12 mouse cellular contexts compared by ENCODE assay signal in genomic region chr7:132802066-132802465, GRCm38 (mm10). TPM values are rescaled to one million over a fixed set of nuclear protein-coding genes. Genes with fewer than 3 reads are reported as not detected.
DNase-seq lines count a peak whose midpoint lies in the region; ATAC-seq and TF ChIP-seq lines count a peak whose summit lies in the region.
"Had no signal": no experiment of that assay in that cellular context is flagged by ENCODE, and none has a peak within 500 bp of the region (broad histone marks: within the 10 kb centered on the region; RNA-seq: fewer than 3 reads in every experiment).

No protein-coding gene starts in this region.

- peak; percentile 53; the same call in 1 of the 2 replicates for TF ChIP-seq EP300 in heart, adult 2 months (IDR thresholded peaks at IDR 0.05; ENCODE audit: insufficient read depth, low read depth, low read length)

- peak; percentile 59 to 63 for DNase-seq in heart, adult 2 months
- no peak for DNase-seq in heart, adult 8-10 months (ENCODE audit: low spot score)
- peak; percentile 18 for DNase-seq in lung, adult 2 months
- no peak for DNase-seq in lung, postnatal 14 days
- no peak for DNase-seq in cerebellum, adult 18-20 months
- DNase-seq: spleen, adult 18-20 months had no signal

- peaks cover 18% of the 10 kb centered on the region for H3K36me3 ChIP-seq in heart, adult 2 months (ENCODE audit: control insufficient read depth, insufficient read depth, low read length)
- 0 out of 2 replicates have a peak, but pooled peaks cover 5% of the 10 kb centered on the region for H3K36me3 ChIP-seq in heart, embryonic 12.5 days
- peaks cover 17% of the 10 kb centered on the region; the same call in 1 of the 2 replicates for H3K36me3 ChIP-seq in intestine, postnatal 0 days (ENCODE audit: control insufficient read depth, insufficient read depth)
- H3K36me3 ChIP-seq: forebrain, embryonic 15.5 days had no signal

- peaks cover 76% of the 10 kb centered on the region for H3K4me1 ChIP-seq in heart, adult 2 months (ENCODE audit: control insufficient read depth, insufficient read depth, low read length)
- peaks cover 70% of the 10 kb centered on the region for H3K4me1 ChIP-seq in lung, adult 2 months (ENCODE audit: control insufficient read depth, insufficient read depth, low read length)
- H3K4me1 ChIP-seq in heart, embryonic 12.5 days (replicated peaks), result peaks cover 78% of the 10 kb centered on the region
- H3K4me1 ChIP-seq in intestine, postnatal 0 days (replicated peaks; ENCODE audit: control insufficient read depth, insufficient read depth, low read length), result peaks cover 33% of the 10 kb centered on the region

- no peaks in the 10 kb centered on the region for H3K27me3 ChIP-seq in heart, adult 2 months (ENCODE audit: control insufficient read depth, insufficient read depth, low read length)
- H3K27me3 ChIP-seq in heart, embryonic 12.5 days (replicated peaks), result no peaks in the 10 kb centered on the region
- no peaks in the 10 kb centered on the region for H3K27me3 ChIP-seq in intestine, postnatal 0 days (replicated peaks; ENCODE audit: control insufficient read depth, insufficient read depth, low read length)
- H3K27me3 ChIP-seq: forebrain, embryonic 15.5 days; hindbrain, embryonic 13.5 days; liver, embryonic 15.5 days had no signal

- TF ChIP-seq POLR2A in heart, adult 2 months (IDR thresholded peaks at IDR 0.05; ENCODE audit: insufficient read depth, low read depth, low read length), result no peak
- no peak for TF ChIP-seq POLR2A in lung, adult 2 months (IDR thresholded peaks at IDR 0.05; ENCODE audit: borderline replicate concordance, extremely low read depth, low read depth, low read length)

- peak overlapping the region; percentile 81 for H3K27ac ChIP-seq in heart, adult 2 months
- H3K27ac ChIP-seq in heart, embryonic 12.5 days (ENCODE audit: poor library complexity, severe bottlenecking), result peak overlapping the region; percentile 74
- H3K27ac ChIP-seq in intestine, postnatal 0 days (ENCODE audit: low read depth, low read length), result no peak overlapping the region
- H3K27ac ChIP-seq: forebrain, embryonic 15.5 days; hindbrain, embryonic 13.5 days had no signal

- H3K4me3 ChIP-seq in heart, adult 2 months, result no peak overlapping the region
- no peak overlapping the region for H3K4me3 ChIP-seq in lung, adult 2 months (replicated peaks; ENCODE audit: extremely low read depth, low read depth, low read length)
- H3K4me3 ChIP-seq in heart, embryonic 12.5 days, result no peak overlapping the region
- H3K4me3 ChIP-seq in intestine, postnatal 0 days (ENCODE audit: low read depth, low read length), result no peak overlapping the region
- H3K4me3 ChIP-seq: forebrain, embryonic 15.5 days; hindbrain, embryonic 13.5 days; liver, embryonic 15.5 days had no signal

- H3K9me3 ChIP-seq in heart, embryonic 12.5 days (replicated peaks), result no peaks in the 10 kb centered on the region
- no peaks in the 10 kb centered on the region for H3K9me3 ChIP-seq in intestine, postnatal 0 days (ENCODE audit: control insufficient read depth)
- H3K9me3 ChIP-seq: forebrain, embryonic 15.5 days; hindbrain, embryonic 13.5 days; liver, embryonic 15.5 days had no signal

- 40% methylated on average over 2 of the region's 2 CpGs for WGBS in heart, adult 2 months
- 52% methylated on average over 2 of the region's 2 CpGs for WGBS in lung, adult 2 months
- WGBS in heart, embryonic 12.5 days, result 86% methylated on average over 2 of the region's 2 CpGs
- 69% methylated on average over 2 of the region's 2 CpGs for WGBS in intestine, postnatal 0 days

- peaks cover 8% of the 10 kb centered on the region for H3K79me2 ChIP-seq in heart, adult 2 months (replicated peaks; ENCODE audit: control insufficient read depth, insufficient read depth, low read length)

- H3K4me2 ChIP-seq in heart, embryonic 12.5 days, result no peak overlapping the region
- H3K4me2 ChIP-seq in intestine, postnatal 0 days (replicated peaks; ENCODE audit: low read depth), result no peak overlapping the region
- H3K4me2 ChIP-seq: forebrain, embryonic 15.5 days; hindbrain, embryonic 13.5 days; liver, embryonic 15.5 days had no signal

- intact Hi-C loops in heart, adult 2 months (cut with DNase I), result no loop called here

- ATAC-seq in heart, embryonic 12.5 days (ENCODE audit: insufficient number of reproducible peaks, low FRiP score), result no peak
- ATAC-seq in intestine, postnatal 0 days, result no peak
- ATAC-seq in monocyte, adult 5-6 weeks (replicated peaks; ENCODE audit: insufficient number of reproducible peaks, low FRiP score, low TSS enrichment, poor library complexity, severe bottlenecking), result no peak
- ATAC-seq: forebrain, embryonic 15.5 days had no signal

- peak; percentile 46 for TF ChIP-seq CTCF in heart, adult 2 months (IDR thresholded peaks at IDR 0.05)
- TF ChIP-seq CTCF in lung, adult 2 months (IDR thresholded peaks at IDR 0.05; ENCODE audit: insufficient read depth, low read length), result peak; percentile 7; the same call in 1 of the 2 replicates
- TF ChIP-seq CTCF in intestine, postnatal 0 days (IDR thresholded peaks at IDR 0.05; ENCODE audit: low read depth), result peak; percentile 29; the same call in 1 of the 2 replicates

- no peak overlapping the region for H3K9ac ChIP-seq in heart, adult 2 months (ENCODE audit: low read depth, low read length)
- peak overlapping the region; percentile 42; the same call in 1 of the 2 replicates for H3K9ac ChIP-seq in heart, embryonic 12.5 days
- H3K9ac ChIP-seq in intestine, postnatal 0 days (ENCODE audit: low read depth, low read length), result no peak overlapping the region
- H3K9ac ChIP-seq: forebrain, embryonic 15.5 days; hindbrain, embryonic 13.5 days; liver, embryonic 15.5 days had no signal

RNA-seq across cellular contexts. Expression of gene Fam53b, which starts 11.6 kb away (rescaled TPM):
- 10 to 100 TPM; 22.0 to 26.9 TPM for total RNA-seq in heart, adult 2 months (2021)
- 22.5 and 25.7 TPM in 2 replicates for polyA plus RNA-seq in heart, adult 2 months (2012; rRNA removed)
- 10 to 100 TPM; 24.0 to 31.3 (median 26.9) TPM for total RNA-seq in heart, adult 8-10 months (2022)
- polyA plus RNA-seq in lung, adult 2 months (2012; rRNA removed), result 79.4 and 80.3 TPM in 2 replicates
- polyA plus RNA-seq in heart, embryonic 12.5 days (2016; fragmentation: Nextera tagmentation; extraction: Ambion mirVana), result 15.3 and 17.0 TPM in 2 replicates
- polyA plus RNA-seq in intestine, postnatal 0 days (2015; fragmentation: Nextera tagmentation; extraction: Ambion mirVana), result 13.5 and 17.3 TPM in 2 replicates
- 15.8 to 51.1 TPM (median 20.4 TPM) in 3 replicates for total RNA-seq in monocyte, adult 5-6 weeks (2017)

RNA-seq across cellular contexts. Expression of gene Eef1akmt2, which starts 50.4 kb away (rescaled TPM):
- 1 to 10 TPM; 7.7 TPM for total RNA-seq in heart, adult 2 months (2021)
- 5.2 and 6.0 TPM in 2 replicates for polyA plus RNA-seq in heart, adult 2 months (2012; rRNA removed)
- 10 to 100 TPM in 2 of 4 experiments, 1 to 10 TPM in 2; 6.2 to 10.0 (median 8.4) TPM for total RNA-seq in heart, adult 8-10 months (2022)
- polyA plus RNA-seq in lung, adult 2 months (2012; rRNA removed), result 6.3 and 7.8 TPM in 2 replicates
- 37.9 and 45.9 TPM in 2 replicates for polyA plus RNA-seq in heart, embryonic 12.5 days (2016; fragmentation: Nextera tagmentation; extraction: Ambion mirVana)
- 34.3 and 37.8 TPM in 2 replicates for polyA plus RNA-seq in intestine, postnatal 0 days (2015; fragmentation: Nextera tagmentation; extraction: Ambion mirVana)
- total RNA-seq in monocyte, adult 5-6 weeks (2017), result 51.1 to 55.5 TPM (median 53.4 TPM) in 3 replicates

RNA-seq across cellular contexts. Expression of gene Abraxas2, which starts 57.0 kb away (rescaled TPM):
- 10 to 100 TPM; 20.3 to 21.3 TPM for total RNA-seq in heart, adult 2 months (2021)
- polyA plus RNA-seq in heart, adult 2 months (2012; rRNA removed), result 9.8 and 15.9 TPM in 2 replicates
- total RNA-seq in heart, adult 8-10 months (2022), result 10 to 100 TPM; 16.8 to 21.9 (median 20.5) TPM
- polyA plus RNA-seq in lung, adult 2 months (2012; rRNA removed), result 7.8 and 12.2 TPM in 2 replicates
- polyA plus RNA-seq in heart, embryonic 12.5 days (2016; fragmentation: Nextera tagmentation; extraction: Ambion mirVana), result 26.6 and 27.8 TPM in 2 replicates
- polyA plus RNA-seq in intestine, postnatal 0 days (2015; fragmentation: Nextera tagmentation; extraction: Ambion mirVana), result 26.0 and 27.1 TPM in 2 replicates
- total RNA-seq in monocyte, adult 5-6 weeks (2017), result 47.0 to 82.9 TPM (median 61.5 TPM) in 3 replicates

Comparison
In these comparisons a context has a peak if more than half of its experiments do, and no peak if none do; other contexts are left out.
1. DNase-seq: peak in heart, adult 2 months (2 of 2) and lung, adult 2 months (single experiment); none in heart, adult 8-10 months (single experiment), lung, postnatal 14 days (single experiment) and cerebellum, adult 18-20 months (0 of 2).
2. Peak in every context shown above with its lines, with median percentiles within 50 percentile points of each other: CTCF ChIP-seq.